Mouse (Mus musculus) heart, embryonic 16.5 days (tissue): ENCODE measurements at regions not wholly inside any gene's neighbourhood (a gene's known extent, or its start where the extent isn't known, plus 50 kb on each side); places are given as distances from the start of the nearest gene placed in this dataset.

ENCODE experiments used
- ATAC-seq: fragments of 200-750 bp; cut with Nextera tagmentation; replicated peaks from 2 replicates; pipeline ENCODE4 v1.8.0; 2017; ENCODE audit warnings: moderate number of reproducible peaks; ENCODE audit not compliant: insufficient read depth, low FRiP score; ENCODE audit errors: extremely low read depth
- H3K27ac ChIP-seq: fragments of 300-500 bp; sonication (generic); 2 replicates; pipeline ENCODE4 v1.5.1; 2014; ENCODE audit warnings: mild to moderate bottlenecking, low read length, control low read depth, moderate library complexity
- H3K27me3 ChIP-seq: fragments of 300-500 bp; sonication (generic); 2 replicates; pipeline ENCODE4 v1.6.1; 2014; ENCODE audit warnings: low read length, mixed read lengths; ENCODE audit not compliant: control insufficient read depth, insufficient read depth
- H3K36me3 ChIP-seq: fragments of 300-500 bp; sonication (generic); 2 replicates; pipeline ENCODE4 v1.6.1; 2014; ENCODE audit not compliant: control insufficient read depth, insufficient read depth
- H3K4me1 ChIP-seq: fragments of 300-500 bp; sonication (generic); 2 replicates; pipeline ENCODE4 v1.6.1; 2014; ENCODE audit warnings: low read length, mixed read lengths; ENCODE audit not compliant: control insufficient read depth, insufficient read depth
- H3K4me2 ChIP-seq: fragments of 300-500 bp; sonication (generic); 2 replicates; pipeline ENCODE4 v1.6.1; 2014; ENCODE audit warnings: low read depth, mild to moderate bottlenecking, control low read depth, low read length
- H3K4me3 ChIP-seq: fragments of 300-500 bp; sonication (generic); 2 replicates; pipeline ENCODE4 v1.5.1; 2014; ENCODE audit warnings: mild to moderate bottlenecking, control low read depth, low read length
- H3K9ac ChIP-seq: fragments of 300-500 bp; sonication (generic); 2 replicates; pipeline ENCODE4 v1.6.1; 2014; ENCODE audit warnings: low read length, control low read depth
- H3K9me3 ChIP-seq: fragments of 300-500 bp; sonication (generic); replicated peaks from 2 replicates; pipeline ENCODE4 v1.6.1; 2016; ENCODE audit warnings: low read length; ENCODE audit not compliant: control insufficient read depth
- WGBS: fragments of 180-500 bp; shearing (Covaris S2); extraction: QIAGEN DNeasy Blood & Tissue Kit; methylation state at CpG from one replicate; pipeline ENCODE4 v1.1.7; 2014; 5-methylcytosine and 5-hydroxymethylcytosine counted together

DNA sequence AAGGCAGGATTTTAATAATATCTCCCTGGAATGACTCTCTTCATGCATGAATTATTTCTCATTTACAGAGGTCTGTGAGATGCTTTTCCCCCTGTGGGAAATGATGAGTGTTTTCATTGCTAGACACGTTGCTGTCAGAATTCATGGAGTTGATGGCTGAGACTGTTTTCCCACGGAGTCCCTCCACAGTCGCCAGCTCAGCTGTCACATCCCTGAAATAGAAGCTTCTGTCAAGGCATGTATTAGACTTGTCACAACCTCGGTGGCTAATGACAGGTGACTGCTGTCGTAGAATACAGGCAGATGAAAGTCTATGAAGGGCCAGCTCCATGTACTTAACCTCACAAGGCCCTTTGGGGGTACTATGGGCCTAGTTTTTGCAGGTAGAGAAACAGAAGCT lies 212.4 kb downstream of the Abcc12 start:
- no peaks in the 10 kb centered on the region for H3K36me3 ChIP-seq
- H3K4me3 ChIP-seq = no peak overlapping the region
- H3K4me2 ChIP-seq = no peak overlapping the region
- H3K27me3 ChIP-seq = no peaks in the 10 kb centered on the region
- 41% methylated on average over 5 of the region's 5 CpGs for WGBS
- no peak for ATAC-seq
- no peaks in the 10 kb centered on the region for H3K4me1 ChIP-seq
- H3K9ac ChIP-seq = no peak overlapping the region
- no peak overlapping the region for H3K27ac ChIP-seq
- no peaks in the 10 kb centered on the region; the same call in 1 of the 2 replicates for H3K9me3 ChIP-seq

DNA sequence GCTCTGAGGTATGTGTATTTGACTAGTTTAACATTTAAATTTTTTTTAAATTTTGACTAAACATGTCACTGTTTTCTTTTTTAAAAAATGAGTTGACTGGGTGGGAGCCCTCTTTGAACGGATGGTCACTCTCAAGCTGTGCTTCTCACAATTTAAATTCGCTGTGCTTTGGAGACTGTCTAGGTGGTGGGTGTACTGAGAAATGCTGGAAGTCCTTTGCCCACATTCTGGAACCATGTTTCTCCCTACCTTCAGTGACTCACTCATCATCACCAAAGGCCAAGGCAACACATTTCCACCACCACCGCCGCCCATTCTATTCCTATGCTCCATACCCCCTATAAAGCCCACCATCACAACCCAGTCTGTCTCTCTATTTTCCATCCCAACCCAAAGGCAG lies 213.8 kb downstream of the Abcc12 start:
- no peak overlapping the region for H3K9ac ChIP-seq
- no peak overlapping the region for H3K27ac ChIP-seq
- no peak overlapping the region for H3K4me2 ChIP-seq
- no peak for ATAC-seq
- H3K4me1 ChIP-seq = no peaks in the 10 kb centered on the region
- no peaks in the 10 kb centered on the region; the same call in 1 of the 2 replicates for H3K9me3 ChIP-seq
- WGBS = 92% methylated on average over 4 of the region's 4 CpGs
- H3K4me3 ChIP-seq = no peak overlapping the region
- no peaks in the 10 kb centered on the region for H3K36me3 ChIP-seq
- no peaks in the 10 kb centered on the region for H3K27me3 ChIP-seq

DNA sequence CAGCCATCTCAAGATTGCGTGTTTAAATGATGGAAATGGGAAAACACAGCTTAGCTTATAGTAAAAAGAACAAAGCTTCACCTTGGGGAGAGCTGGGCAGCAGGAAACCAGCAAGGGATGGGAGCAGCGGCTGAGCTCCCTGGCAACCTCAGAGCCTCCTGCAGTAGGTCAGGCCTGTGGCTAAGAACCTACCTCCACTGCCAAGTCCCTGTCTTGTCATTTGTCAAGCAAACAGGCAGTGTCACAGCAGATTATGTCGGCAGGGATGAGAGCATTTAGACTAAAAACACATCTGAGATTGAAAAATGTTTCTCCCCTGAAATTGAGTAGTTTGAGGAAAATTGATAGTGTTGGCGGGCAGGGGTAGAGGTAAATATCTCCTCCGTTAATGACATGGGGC lies 214.8 kb downstream of the Abcc12 start:
- Histone ChIP-seq H3K4me1 (peaks cover under 1% of the 10 kb centered on the region; the same call in 1 of the 2 replicates), H3K36me3 (no peaks in the 10 kb centered on the region), H3K9ac (no peak overlapping the region), H3K9me3 (no peaks in the 10 kb centered on the region; the same call in 1 of the 2 replicates), H3K4me2 (no peak overlapping the region), H3K27me3 (no peaks in the 10 kb centered on the region), H3K27ac (no peak overlapping the region), H3K4me3 (no peak overlapping the region)
- ATAC-seq = no peak
- 80% methylated on average over 5 of the region's 5 CpGs for WGBS

DNA sequence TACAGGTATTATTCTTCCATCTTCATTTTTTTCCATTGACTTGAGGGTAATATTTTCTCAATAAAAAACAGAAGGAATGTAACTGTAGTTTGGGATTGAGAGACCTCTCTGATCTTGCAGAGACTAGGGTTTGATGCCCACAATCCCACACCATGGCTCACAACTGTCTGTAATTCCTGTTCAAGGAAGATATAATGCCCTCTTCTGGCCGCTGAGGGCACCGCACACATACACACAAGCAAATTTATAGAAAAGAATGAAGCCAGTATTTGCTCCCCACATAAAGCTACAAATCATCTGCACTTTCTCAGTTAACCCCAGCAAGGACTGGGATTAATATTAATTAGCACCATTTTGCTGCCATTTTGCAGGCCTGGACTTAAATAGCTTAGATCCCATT lies 215.6 kb downstream of the Abcc12 start:
- no peaks in the 10 kb centered on the region for H3K36me3 ChIP-seq
- H3K4me2 ChIP-seq = no peak overlapping the region
- H3K4me3 ChIP-seq = no peak overlapping the region
- peaks cover 4% of the 10 kb centered on the region for H3K4me1 ChIP-seq
- H3K9me3 ChIP-seq = no peaks in the 10 kb centered on the region; the same call in 1 of the 2 replicates
- no peaks in the 10 kb centered on the region for H3K27me3 ChIP-seq
- H3K27ac ChIP-seq = no peak overlapping the region
- ATAC-seq = no peak
- 57% methylated on average over 2 of the region's 2 CpGs for whole genome bisulfite sequencing
- no peak overlapping the region for H3K9ac ChIP-seq

DNA sequence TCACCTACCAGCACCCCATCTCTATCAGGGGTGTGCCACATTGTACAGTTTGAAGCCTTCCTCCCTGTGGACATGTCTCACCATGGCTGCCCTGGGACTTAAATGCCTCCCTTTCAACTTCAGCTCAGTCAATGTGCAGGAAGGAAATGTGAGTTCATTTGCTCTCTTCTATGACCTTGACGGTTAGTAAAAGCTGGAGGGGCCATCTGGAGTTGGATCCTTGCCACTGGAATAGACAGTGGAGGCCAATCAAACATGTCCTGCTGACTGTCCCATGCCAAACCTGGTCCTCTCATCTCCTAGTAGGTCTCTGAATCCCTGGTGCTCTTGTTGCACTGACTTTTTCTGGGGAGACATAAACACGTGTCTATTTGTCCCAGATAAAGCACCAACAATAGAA lies 220.2 kb downstream of the Abcc12 start:
- H3K9me3 ChIP-seq = no peaks in the 10 kb centered on the region
- no peak overlapping the region for H3K9ac ChIP-seq
- H3K27ac ChIP-seq = no peak overlapping the region
- no peak overlapping the region for H3K4me2 ChIP-seq
- no peaks in the 10 kb centered on the region for H3K36me3 ChIP-seq
- WGBS = 29% methylated on average over 2 of the region's 2 CpGs
- peaks cover 4% of the 10 kb centered on the region for H3K4me1 ChIP-seq
- no peak for ATAC-seq
- no peaks in the 10 kb centered on the region for H3K27me3 ChIP-seq
- no peak overlapping the region for H3K4me3 ChIP-seq

DNA sequence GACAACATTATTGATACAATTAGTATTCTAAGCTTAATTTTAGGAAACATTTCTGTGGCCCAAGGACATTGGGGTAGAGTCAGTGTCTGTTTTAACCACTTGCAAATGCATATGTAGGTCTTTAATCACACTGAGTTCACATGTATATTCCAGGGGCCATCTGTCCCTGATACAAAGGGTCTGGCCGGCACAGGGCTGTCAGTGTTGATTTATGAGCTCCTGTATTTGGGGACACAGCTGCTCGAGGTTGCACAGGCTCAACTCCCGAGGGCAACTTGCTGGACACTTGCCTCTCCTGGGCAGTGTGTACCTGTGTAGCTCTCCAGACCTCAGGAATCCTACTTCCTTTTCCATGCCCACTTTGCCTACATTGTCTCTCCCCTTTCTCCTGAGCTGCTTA lies 221.0 kb downstream of the Abcc12 start:
- WGBS = 53% methylated on average over 3 of the region's 3 CpGs

DNA sequence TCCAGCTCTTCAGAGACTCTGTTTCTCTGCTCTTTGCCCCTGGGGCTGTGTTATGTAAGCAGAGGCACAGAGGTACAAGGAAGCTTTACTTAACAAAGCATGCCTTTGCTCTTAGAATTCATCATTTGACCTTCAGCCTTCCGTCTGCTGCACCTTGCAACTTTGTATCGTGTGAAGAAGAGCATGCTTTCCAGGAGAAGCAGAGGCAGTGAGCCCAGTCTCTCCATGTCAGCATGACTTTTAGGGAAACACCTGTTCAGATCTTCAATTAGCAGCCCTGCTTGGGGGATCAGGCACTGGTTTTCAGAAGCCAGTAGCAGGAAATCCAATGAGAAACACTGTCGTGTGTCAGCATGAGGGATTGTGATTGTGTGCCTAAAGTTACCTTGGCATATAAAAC lies 226.7 kb downstream of the Abcc12 start:
- no peak overlapping the region for H3K4me3 ChIP-seq
- ATAC-seq = no peak
- no peak overlapping the region for H3K4me2 ChIP-seq
- no peaks in the 10 kb centered on the region for H3K9me3 ChIP-seq
- no peaks in the 10 kb centered on the region for H3K4me1 ChIP-seq
- no peak overlapping the region for H3K27ac ChIP-seq
- no peaks in the 10 kb centered on the region for H3K36me3 ChIP-seq
- H3K9ac ChIP-seq = no peak overlapping the region
- no peaks in the 10 kb centered on the region for H3K27me3 ChIP-seq
- WGBS = 82% methylated on average over 3 of the region's 3 CpGs

More for the DNA sequence above, 221.0 kb downstream of the Abcc12 start:
- Histone ChIP-seq H3K4me2 (no peak overlapping the region), H3K27me3 (no peaks in the 10 kb centered on the region), H3K9ac (no peak overlapping the region), H3K27ac (no peak overlapping the region), H3K36me3 (no peaks in the 10 kb centered on the region), H3K4me1 (peaks cover 4% of the 10 kb centered on the region), H3K4me3 (no peak overlapping the region), H3K9me3 (no peaks in the 10 kb centered on the region)
- no peak for ATAC-seq

DNA sequence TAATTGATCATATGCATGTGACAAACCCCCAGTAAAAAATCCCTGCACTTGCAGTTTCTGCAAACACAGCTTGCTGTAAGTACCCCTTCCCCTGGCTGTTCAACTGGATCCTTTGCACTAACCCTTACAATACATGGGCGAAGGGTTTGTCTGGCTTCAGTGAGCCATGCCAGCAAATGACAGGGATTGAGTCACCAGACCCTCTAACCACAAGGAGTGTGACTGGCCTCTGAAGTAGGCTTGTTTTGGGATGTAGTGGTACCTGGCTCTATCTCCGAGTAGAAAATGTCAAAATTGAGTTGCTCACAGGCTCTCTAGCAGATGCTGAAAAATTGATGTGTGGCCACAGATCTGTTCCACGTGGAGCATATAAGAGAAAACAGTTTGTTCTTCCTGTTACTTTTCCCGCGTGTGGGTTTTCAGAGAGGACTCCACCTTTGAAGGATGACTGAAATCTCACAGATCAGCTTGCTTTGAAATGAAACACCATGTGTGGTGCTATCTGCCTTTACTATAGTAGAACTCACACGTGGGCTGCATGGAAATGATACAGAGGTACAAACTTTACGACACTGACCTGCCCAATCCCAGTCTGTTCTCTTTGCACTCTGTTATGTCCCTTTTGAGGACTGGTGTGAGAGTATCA lies 228.8 kb downstream of the Abcc12 start:
- Histone ChIP-seq H3K4me1 (no peaks in the 10 kb centered on the region), H3K27ac (no peak overlapping the region), H3K36me3 (no peaks in the 10 kb centered on the region), H3K4me2 (no peak overlapping the region), H3K9me3 (peaks cover 5% of the 10 kb centered on the region), H3K4me3 (no peak overlapping the region), H3K9ac (no peak overlapping the region), H3K27me3 (no peaks in the 10 kb centered on the region)
- no peak for ATAC-seq
- WGBS = 68% methylated on average over 7 of the region's 7 CpGs

DNA sequence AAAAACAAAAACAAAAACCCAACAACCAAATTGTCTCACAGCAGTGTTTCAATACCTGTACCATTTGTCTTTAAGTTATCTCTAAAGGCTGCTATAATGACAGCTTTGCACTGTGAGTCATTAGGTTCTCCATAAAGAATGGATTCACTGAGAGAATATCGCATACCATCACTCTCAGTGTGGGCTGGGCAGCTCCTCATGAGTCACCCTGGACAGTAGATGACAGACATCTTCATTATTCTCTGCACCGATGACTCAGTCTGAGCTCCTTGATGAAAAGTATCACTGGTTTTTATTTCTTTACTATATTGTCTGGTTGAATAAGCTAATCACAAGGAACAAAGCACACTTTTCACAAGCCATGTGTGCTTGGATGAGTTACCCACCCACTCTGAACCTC lies 230.4 kb downstream of the Abcc12 start:
- Histone ChIP-seq H3K27ac (no peak overlapping the region), H3K36me3 (no peaks in the 10 kb centered on the region), H3K4me1 (no peaks in the 10 kb centered on the region), H3K9me3 (peaks cover 5% of the 10 kb centered on the region), H3K9ac (no peak overlapping the region), H3K4me2 (no peak overlapping the region), H3K27me3 (no peaks in the 10 kb centered on the region), H3K4me3 (no peak overlapping the region)
- ATAC-seq = no peak
- 77% methylated on average over 2 of the region's 2 CpGs for WGBS
